Mouse (Mus musculus): ENCODE results near the gene Galnt18.

GRCm38 (mm10) chr7:111638465-111638864, 141.3 kb downstream of the Galnt18 start:
- no peak for TF ChIP-seq CTCF (IDR thresholded peaks at IDR 0.05; ENCODE audit: control insufficient read depth, insufficient read depth, insufficient read length)
- TF ChIP-seq MAX (IDR thresholded peaks at IDR 0.05): no peak
- TF ChIP-seq MYOD1 (IDR thresholded peaks at IDR 0.05; ENCODE audit: control insufficient read depth, insufficient read length, low read depth): no peak
- TF ChIP-seq USF1 (IDR thresholded peaks at IDR 0.05; ENCODE audit: low read depth): no peak
- TF ChIP-seq MYOG (IDR thresholded peaks at IDR 0.05; ENCODE audit: control insufficient read depth, extremely low read depth, insufficient read length): no peak
- no peak for TF ChIP-seq FOSL1 (IDR thresholded peaks at IDR 0.05; ENCODE audit: insufficient read depth, low read length, poor library complexity, severe bottlenecking)

Data from C2C12 (cell line).